Mouse (Mus musculus): ENCODE measurements around the gene Nalcn.

DNA sequence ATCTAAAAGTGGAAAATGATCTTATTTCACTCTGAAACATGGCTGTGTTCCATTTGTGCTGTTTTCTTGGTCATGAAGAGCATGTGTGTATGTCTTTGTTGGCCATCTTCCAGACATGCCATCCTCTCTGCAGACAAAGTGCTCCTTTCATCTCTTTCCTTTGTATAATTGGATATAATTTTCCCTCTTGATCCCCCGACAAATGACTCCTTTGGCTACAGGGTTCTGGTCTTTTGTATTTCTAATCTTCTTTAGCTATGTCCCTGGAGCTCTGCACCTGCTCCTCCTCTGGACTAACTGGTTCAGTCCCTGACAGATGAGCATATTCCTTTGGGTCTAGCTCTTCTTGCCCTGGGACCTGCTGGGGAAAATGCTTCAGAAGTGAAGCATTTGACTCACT, 4.0 kb downstream of the Nalcn start:
- TF ChIP-seq POLR2A (IDR thresholded peaks at IDR 0.05; ENCODE audit: low read depth, low read length) (no peak), CTCF (conservative IDR thresholded peaks at IDR 0.05 in 1 of 2, IDR thresholded peaks at IDR 0.05 in 1 of 2; ENCODE audit: low read depth in 2 of 2, low read length in 2 of 2) (no peak), MAZ (IDR thresholded peaks at IDR 0.05; ENCODE audit: low read depth, low read length) (no peak), CHD2 (IDR thresholded peaks at IDR 0.05; ENCODE audit: low read length) (no peak), ZC3H11A (IDR thresholded peaks at IDR 0.05; ENCODE audit: low read depth, low read length) (no peak), ELF1 (IDR thresholded peaks at IDR 0.05; ENCODE audit: low read depth, low read length) (no peak), EP300 (IDR thresholded peaks at IDR 0.05; ENCODE audit: low read length) (no peak), USF2 (conservative IDR thresholded peaks at IDR 0.05; ENCODE audit: low read depth, low read length) (no peak)
